Mouse (Mus musculus) thymus, postnatal 36 days (tissue): Measurements from ENCODE around the gene Trpm6.

Experiments used
- DNase-seq, 2 experiments: peaks; one replicate each; pipeline ENCODE4 v3.0.0; 2022; ENCODE audit warnings: mixed read lengths in 2 of 2

Gene Trpm6

GRCm38 (mm10) chr19:18890216-18890615, 140.4 kb downstream of the Trpm6 start:
- no peak for DNase-seq

GRCm38 (mm10) chr19:18898238-18898637, 148.5 kb downstream of the Trpm6 start:
- no peak for DNase-seq

- no peak for DNase-seq
Observed at GRCm38 (mm10) chr19:18902041-18902693, 152.4 kb downstream of the Trpm6 start.

- DNase-seq = no peak
Observed at GRCm38 (mm10) chr19:18902694-18903067, 152.9 kb downstream of the Trpm6 start.

GRCm38 (mm10) chr19:18905511-18905910, 155.7 kb downstream of the Trpm6 start:
- no peak for DNase-seq

- no peak for DNase-seq
Observed at GRCm38 (mm10) chr19:18909641-18910040, 159.9 kb downstream of the Trpm6 start.

GRCm38 (mm10) chr19:18911755-18912340, 162.1 kb downstream of the Trpm6 start:
- no peak for DNase-seq

GRCm38 (mm10) chr19:18941391-18941790, 191.6 kb downstream of the Trpm6 start:
- no peak for DNase-seq
